Mouse (Mus musculus): ENCODE measurements around the gene Nrp1. TPM values are rescaled to one million over a fixed set of nuclear protein-coding genes. Genes with fewer than 3 reads are reported as not detected.
A peak's percentile ranks its signal among the peaks of the same experiment; 100 is the strongest.

Nrp1 gene
- polyA plus RNA-seq, 1 experiment from 2014 or later: 35.3 TPM

GRCm38 (mm10) chr8:128427071-128427470 lies 68.7 kb downstream of the Nrp1 start:
- Histone ChIP-seq H3K9me3 (no peaks in the 10 kb centered on the region), H3K27me3 (no peaks in the 10 kb centered on the region), H3K9ac (replicated peaks) (no peak overlapping the region), H3K4me3 (no peak overlapping the region), H3K36me3 (no peaks in the 10 kb centered on the region), H3K4me1 (0 out of 2 replicates have a peak, but pooled peaks cover 3% of the 10 kb centered on the region), H3K4me2 (replicated peaks) (no peak overlapping the region), H3K27ac (replicated peaks) (no peak overlapping the region)
- no peak for ATAC-seq (ENCODE audit: low FRiP score, low read depth)
- WGBS: 92% methylated on average over 3 of the region's 3 CpGs

GRCm38 (mm10) chr8:128428971-128429370 lies 70.6 kb downstream of the Nrp1 start:
- 37% methylated on average over 1 of the region's 1 CpGs for WGBS

GRCm38 (mm10) chr8:128431082-128431481 lies 72.7 kb downstream of the Nrp1 start:
- no peak for ATAC-seq (ENCODE audit: low FRiP score, low read depth)
- H3K27ac ChIP-seq (replicated peaks): no peak overlapping the region
- H3K4me2 ChIP-seq (replicated peaks): no peak overlapping the region
- H3K9me3 ChIP-seq: no peaks in the 10 kb centered on the region
- no peak overlapping the region for H3K4me3 ChIP-seq
- 90% methylated on average over 1 of the region's 1 CpGs for WGBS
- peaks cover 12% of the 10 kb centered on the region; the same call in 1 of the 2 replicates for H3K36me3 ChIP-seq
- 0 out of 2 replicates have a peak, but pooled peaks cover 3% of the 10 kb centered on the region for H3K4me1 ChIP-seq
- H3K27me3 ChIP-seq: no peaks in the 10 kb centered on the region
- no peak overlapping the region for H3K9ac ChIP-seq (replicated peaks)

More at GRCm38 (mm10) chr8:128428971-128429370, 70.6 kb downstream of the Nrp1 start:
- no peak overlapping the region for H3K4me2 ChIP-seq (replicated peaks)
- peaks cover 6% of the 10 kb centered on the region; the same call in 1 of the 2 replicates for H3K36me3 ChIP-seq
- H3K9ac ChIP-seq (replicated peaks): no peak overlapping the region
- H3K4me3 ChIP-seq: no peak overlapping the region
- 0 out of 2 replicates have a peak, but pooled peaks cover 3% of the 10 kb centered on the region for H3K4me1 ChIP-seq
- no peaks in the 10 kb centered on the region for H3K27me3 ChIP-seq
- no peaks in the 10 kb centered on the region for H3K9me3 ChIP-seq
- no peak for ATAC-seq (ENCODE audit: low FRiP score, low read depth)
- H3K27ac ChIP-seq (replicated peaks): no peak overlapping the region

GRCm38 (mm10) chr8:128435749-128436148 lies 77.3 kb downstream of the Nrp1 start:
- ATAC-seq (ENCODE audit: low FRiP score, low read depth): no peak
- Histone ChIP-seq H3K9ac (replicated peaks) (no peak overlapping the region), H3K4me3 (no peak overlapping the region), H3K9me3 (no peaks in the 10 kb centered on the region), H3K27me3 (no peaks in the 10 kb centered on the region), H3K36me3 (peaks cover 12% of the 10 kb centered on the region; the same call in 1 of the 2 replicates), H3K4me1 (no peaks in the 10 kb centered on the region), H3K4me2 (replicated peaks) (no peak overlapping the region), H3K27ac (replicated peaks) (no peak overlapping the region)
- 81% methylated on average over 4 of the region's 4 CpGs for WGBS

- H3K27me3 ChIP-seq: no peaks in the 10 kb centered on the region
- no peaks in the 10 kb centered on the region for H3K4me1 ChIP-seq
- no peak overlapping the region for H3K4me2 ChIP-seq (replicated peaks)
- no peak overlapping the region for H3K9ac ChIP-seq (replicated peaks)
- H3K36me3 ChIP-seq: peaks cover 12% of the 10 kb centered on the region; the same call in 1 of the 2 replicates
- H3K9me3 ChIP-seq: no peaks in the 10 kb centered on the region
- H3K4me3 ChIP-seq: no peak overlapping the region
- WGBS: 84% methylated on average over 12 of the region's 12 CpGs
- ATAC-seq (ENCODE audit: low FRiP score, low read depth): no peak
- H3K27ac ChIP-seq (replicated peaks): no peak overlapping the region
Observed at GRCm38 (mm10) chr8:128437156-128437825, 78.9 kb downstream of the Nrp1 start.

GRCm38 (mm10) chr8:128441407-128441806 lies 83.0 kb downstream of the Nrp1 start:
- no peak for ATAC-seq (ENCODE audit: low FRiP score, low read depth)

GRCm38 (mm10) chr8:128445596-128445995 lies 87.2 kb downstream of the Nrp1 start:
- H3K4me3 ChIP-seq: no peak overlapping the region
- ATAC-seq (ENCODE audit: low FRiP score, low read depth): no peak
- no peaks in the 10 kb centered on the region for H3K27me3 ChIP-seq
- peaks cover 7% of the 10 kb centered on the region for H3K4me1 ChIP-seq
- WGBS: 39% methylated on average over 4 of the region's 4 CpGs
- no peak overlapping the region for H3K27ac ChIP-seq (replicated peaks)
- H3K36me3 ChIP-seq: no peaks in the 10 kb centered on the region
- H3K9ac ChIP-seq (replicated peaks): no peak overlapping the region
- no peak overlapping the region for H3K4me2 ChIP-seq (replicated peaks)
- no peaks in the 10 kb centered on the region for H3K9me3 ChIP-seq

More at GRCm38 (mm10) chr8:128441407-128441806, 83.0 kb downstream of the Nrp1 start:
- H3K36me3 ChIP-seq: no peaks in the 10 kb centered on the region
- no peak overlapping the region for H3K4me2 ChIP-seq (replicated peaks)
- H3K9ac ChIP-seq (replicated peaks): no peak overlapping the region
- no peaks in the 10 kb centered on the region for H3K9me3 ChIP-seq
- 85% methylated on average over 1 of the region's 1 CpGs for WGBS
- H3K4me1 ChIP-seq: 0 out of 2 replicates have a peak, but pooled peaks cover 3% of the 10 kb centered on the region
- no peak overlapping the region for H3K4me3 ChIP-seq
- H3K27ac ChIP-seq (replicated peaks): no peak overlapping the region
- H3K27me3 ChIP-seq: no peaks in the 10 kb centered on the region

- no peaks in the 10 kb centered on the region for H3K9me3 ChIP-seq
- H3K27ac ChIP-seq (replicated peaks): no peak overlapping the region
- ATAC-seq (ENCODE audit: low FRiP score, low read depth): no peak
- H3K4me1 ChIP-seq: peaks cover 11% of the 10 kb centered on the region
- H3K4me2 ChIP-seq (replicated peaks): no peak overlapping the region
- H3K36me3 ChIP-seq: no peaks in the 10 kb centered on the region
- no peak overlapping the region for H3K4me3 ChIP-seq
- WGBS: 93% methylated on average over 3 of the region's 3 CpGs
- no peak overlapping the region for H3K9ac ChIP-seq (replicated peaks)
- H3K27me3 ChIP-seq: no peaks in the 10 kb centered on the region
Observed at GRCm38 (mm10) chr8:128446636-128447035, 88.2 kb downstream of the Nrp1 start.

- Histone ChIP-seq H3K4me1 (peaks cover 11% of the 10 kb centered on the region), H3K4me2 (replicated peaks) (no peak overlapping the region), H3K4me3 (no peak overlapping the region), H3K9ac (replicated peaks) (no peak overlapping the region), H3K27me3 (no peaks in the 10 kb centered on the region), H3K9me3 (no peaks in the 10 kb centered on the region), H3K27ac (replicated peaks) (no peak overlapping the region), H3K36me3 (no peaks in the 10 kb centered on the region)
- WGBS: 92% methylated on average over 3 of the region's 3 CpGs
- no peak for ATAC-seq (ENCODE audit: low FRiP score, low read depth)
Observed at GRCm38 (mm10) chr8:128447320-128447719, 88.9 kb downstream of the Nrp1 start.

- Histone ChIP-seq H3K4me2 (replicated peaks) (no peak overlapping the region), H3K4me1 (peaks cover 9% of the 10 kb centered on the region), H3K9me3 (no peaks in the 10 kb centered on the region), H3K4me3 (no peak overlapping the region), H3K27ac (replicated peaks) (peak overlapping the region; percentile 42; the same call in 1 of the 2 replicates), H3K36me3 (no peaks in the 10 kb centered on the region), H3K27me3 (no peaks in the 10 kb centered on the region), H3K9ac (replicated peaks) (peak overlapping the region; percentile 24; the same call in 1 of the 2 replicates)
- WGBS: 47% methylated on average over 9 of the region's 9 CpGs
- ATAC-seq (ENCODE audit: low FRiP score, low read depth): no peak
Observed at GRCm38 (mm10) chr8:128450390-128451032, 92.1 kb downstream of the Nrp1 start.

GRCm38 (mm10) chr8:128451121-128451520 lies 92.7 kb downstream of the Nrp1 start:
- H3K4me1 ChIP-seq: peaks cover 8% of the 10 kb centered on the region
- H3K4me2 ChIP-seq (replicated peaks): no peak overlapping the region
- no peak for ATAC-seq (ENCODE audit: low FRiP score, low read depth)
- no peaks in the 10 kb centered on the region for H3K36me3 ChIP-seq
- no peaks in the 10 kb centered on the region for H3K9me3 ChIP-seq
- no peak overlapping the region for H3K4me3 ChIP-seq
- no peak overlapping the region for H3K9ac ChIP-seq (replicated peaks)
- H3K27me3 ChIP-seq: no peaks in the 10 kb centered on the region
- H3K27ac ChIP-seq (replicated peaks): peak overlapping the region; percentile 42; the same call in 1 of the 2 replicates
- 71% methylated on average over 1 of the region's 1 CpGs for WGBS

- 78% methylated on average over 2 of the region's 2 CpGs for WGBS
- no peak overlapping the region for H3K27ac ChIP-seq (replicated peaks)
- no peaks in the 10 kb centered on the region for H3K27me3 ChIP-seq
- ATAC-seq (ENCODE audit: low FRiP score, low read depth): no peak
- H3K36me3 ChIP-seq: no peaks in the 10 kb centered on the region
- no peak overlapping the region for H3K9ac ChIP-seq (replicated peaks)
- H3K4me3 ChIP-seq: no peak overlapping the region
- no peaks in the 10 kb centered on the region for H3K9me3 ChIP-seq
- peaks cover 11% of the 10 kb centered on the region for H3K4me1 ChIP-seq
- H3K4me2 ChIP-seq (replicated peaks): no peak overlapping the region
Observed at GRCm38 (mm10) chr8:128453471-128453870, 95.1 kb downstream of the Nrp1 start.

Data from midbrain, embryonic 12.5 days (tissue).